Mouse (Mus musculus) left cerebral cortex, adult 8-10 months (tissue): ENCODE data around the gene Eps8l1. TPM values are rescaled to one million over a fixed set of nuclear protein-coding genes. Genes with fewer than 3 reads are reported as not detected.
"Not testable (repeated sequence)": the region's sequence is repeated elsewhere in the genome, so short reads cannot be mapped to it uniquely, and the experiment has no call there.

Experiments
- DNase-seq, 2 experiments: peaks; one replicate each; pipeline ENCODE4 v3.0.0; 2022; ENCODE audit warnings: low spot score in 2 of 2
- total RNA-seq, 4 experiments: library from RNA; stranded (reverse); gene quantifications; 2 replicates each; pipeline ENCODE4 v1.2.4; 2022

Gene Eps8l1
- total RNA-seq, 4 experiments from 2014 or later, result 1.5 to 3.6 (median 2.9) TPM

- DNase-seq, result no peak
Observed at GRCm38 (mm10) chr7:4508062-4508738, 47.7 kb downstream of the Eps8l1 start.

GRCm38 (mm10) chr7:4508739-4509116 is 48.3 kb downstream of the Eps8l1 start:
- DNase-seq, result no peak

- no peak for DNase-seq
Observed at GRCm38 (mm10) chr7:4509863-4510608, 49.6 kb downstream of the Eps8l1 start.

- DNase-seq, result no peak
Observed at GRCm38 (mm10) chr7:4511489-4512224, 51.2 kb downstream of the Eps8l1 start.

- DNase-seq, result no peak
Observed at GRCm38 (mm10) chr7:4513236-4513635, 52.8 kb downstream of the Eps8l1 start.

GRCm38 (mm10) chr7:4513829-4514712 is 53.6 kb downstream of the Eps8l1 start:
- no peak for DNase-seq

GRCm38 (mm10) chr7:4515853-4516252 is 55.4 kb downstream of the Eps8l1 start:
- DNase-seq, result no peak

- DNase-seq, result no peak
Observed at GRCm38 (mm10) chr7:4516332-4517050, 56.0 kb downstream of the Eps8l1 start, which contains the start of gene Tnnt1. TSS of gene Tnnt1 (minus strand) at chr7:4516382.

- DNase-seq, result no peak
Observed at GRCm38 (mm10) chr7:4518487-4518886, 58.0 kb downstream of the Eps8l1 start.

GRCm38 (mm10) chr7:4521231-4522003 is 60.9 kb downstream of the Eps8l1 start:
- DNase-seq, result no peak

GRCm38 (mm10) chr7:4522292-4522691 is 61.8 kb downstream of the Eps8l1 start:
- no peak for DNase-seq

GRCm38 (mm10) chr7:4523205-4524130 is 63.0 kb downstream of the Eps8l1 start:
- DNase-seq, result no peak

GRCm38 (mm10) chr7:4524212-4524922 is 63.9 kb downstream of the Eps8l1 start, which contains the start of gene Tnni3:
TSS of gene Tnni3 (minus strand) at chr7:4524229.
- DNase-seq, result not testable (repeated sequence)

- DNase-seq, result peak in 1 of 2 experiments; percentile 65
Observed at GRCm38 (mm10) chr7:4526341-4527301, 66.1 kb downstream of the Eps8l1 start.

- DNase-seq, result no peak
Observed at GRCm38 (mm10) chr7:4527302-4527689, 66.8 kb downstream of the Eps8l1 start.
